Mouse (Mus musculus): Measurements from ENCODE around the gene Mypop. TPM values are rescaled to one million over a fixed set of nuclear protein-coding genes. Genes with fewer than 3 reads are reported as not detected.

The Mypop gene
- 0.10 and 0.69 TPM in 2 replicates for total RNA-seq (2017)

- ATAC-seq (replicated peaks in 1 of 2; ENCODE audit: insufficient read depth in 1 of 2, low FRiP score in 2 of 2, low TSS enrichment in 1 of 2, low read depth in 1 of 2, poor library complexity in 2 of 2, severe bottlenecking in 2 of 2) = peak; percentile 88
Observed at GRCm38 (mm10) chr7:18990601-18991295, at the start of gene Mypop. TSS of gene Mypop (plus strand) at chr7:18991245.

GRCm38 (mm10) chr7:18942376-18942775, 48.7 kb upstream of the Mypop start:
- no peak for ATAC-seq (replicated peaks in 1 of 2; ENCODE audit: insufficient read depth in 1 of 2, low FRiP score in 2 of 2, low TSS enrichment in 1 of 2, low read depth in 1 of 2, poor library complexity in 2 of 2, severe bottlenecking in 2 of 2)

- ATAC-seq (replicated peaks in 1 of 2; ENCODE audit: insufficient read depth in 1 of 2, low FRiP score in 2 of 2, low TSS enrichment in 1 of 2, low read depth in 1 of 2, poor library complexity in 2 of 2, severe bottlenecking in 2 of 2) = no peak
Observed at GRCm38 (mm10) chr7:18942815-18943214, 48.2 kb upstream of the Mypop start.

- no peak for ATAC-seq (replicated peaks in 1 of 2; ENCODE audit: insufficient read depth in 1 of 2, low FRiP score in 2 of 2, low TSS enrichment in 1 of 2, low read depth in 1 of 2, poor library complexity in 2 of 2, severe bottlenecking in 2 of 2)
Observed at GRCm38 (mm10) chr7:18948151-18948550, 42.9 kb upstream of the Mypop start.

- no peak for ATAC-seq (replicated peaks in 1 of 2; ENCODE audit: insufficient read depth in 1 of 2, low FRiP score in 2 of 2, low TSS enrichment in 1 of 2, low read depth in 1 of 2, poor library complexity in 2 of 2, severe bottlenecking in 2 of 2)
Observed at GRCm38 (mm10) chr7:18949781-18950522, 41.1 kb upstream of the Mypop start.

GRCm38 (mm10) chr7:18950523-18951315, 40.3 kb upstream of the Mypop start:
- peak; percentile 65 to 79 for ATAC-seq (replicated peaks in 1 of 2; ENCODE audit: insufficient read depth in 1 of 2, low FRiP score in 2 of 2, low TSS enrichment in 1 of 2, low read depth in 1 of 2, poor library complexity in 2 of 2, severe bottlenecking in 2 of 2)

GRCm38 (mm10) chr7:18951397-18951796, 39.6 kb upstream of the Mypop start:
- ATAC-seq (replicated peaks in 1 of 2; ENCODE audit: insufficient read depth in 1 of 2, low FRiP score in 2 of 2, low TSS enrichment in 1 of 2, low read depth in 1 of 2, poor library complexity in 2 of 2, severe bottlenecking in 2 of 2) = peak; percentile 71 to 76; a peak in 2 of 4 replicates

GRCm38 (mm10) chr7:18957569-18958383, 33.3 kb upstream of the Mypop start:
- peak; percentile 10 to 19; a peak in 1 of 4 replicates for ATAC-seq (replicated peaks in 1 of 2; ENCODE audit: insufficient read depth in 1 of 2, low FRiP score in 2 of 2, low TSS enrichment in 1 of 2, low read depth in 1 of 2, poor library complexity in 2 of 2, severe bottlenecking in 2 of 2)

- no peak for ATAC-seq (replicated peaks in 1 of 2; ENCODE audit: insufficient read depth in 1 of 2, low FRiP score in 2 of 2, low TSS enrichment in 1 of 2, low read depth in 1 of 2, poor library complexity in 2 of 2, severe bottlenecking in 2 of 2)
Observed at GRCm38 (mm10) chr7:18958384-18958766, 32.7 kb upstream of the Mypop start.

- ATAC-seq (replicated peaks in 1 of 2; ENCODE audit: insufficient read depth in 1 of 2, low FRiP score in 2 of 2, low TSS enrichment in 1 of 2, low read depth in 1 of 2, poor library complexity in 2 of 2, severe bottlenecking in 2 of 2) = 0 out of 4 replicates have a peak, but pooled peaks have one; percentile 7 to 18
Observed at GRCm38 (mm10) chr7:18959446-18959845, 31.6 kb upstream of the Mypop start.

- ATAC-seq (replicated peaks in 1 of 2; ENCODE audit: insufficient read depth in 1 of 2, low FRiP score in 2 of 2, low TSS enrichment in 1 of 2, low read depth in 1 of 2, poor library complexity in 2 of 2, severe bottlenecking in 2 of 2) = no peak
Observed at GRCm38 (mm10) chr7:18962171-18962792, 28.8 kb upstream of the Mypop start.

- ATAC-seq (replicated peaks in 1 of 2; ENCODE audit: insufficient read depth in 1 of 2, low FRiP score in 2 of 2, low TSS enrichment in 1 of 2, low read depth in 1 of 2, poor library complexity in 2 of 2, severe bottlenecking in 2 of 2) = no peak
Observed at GRCm38 (mm10) chr7:18962795-18963194, 28.2 kb upstream of the Mypop start.

GRCm38 (mm10) chr7:18963294-18963843, 27.7 kb upstream of the Mypop start:
- no peak for ATAC-seq (replicated peaks in 1 of 2; ENCODE audit: insufficient read depth in 1 of 2, low FRiP score in 2 of 2, low TSS enrichment in 1 of 2, low read depth in 1 of 2, poor library complexity in 2 of 2, severe bottlenecking in 2 of 2)

GRCm38 (mm10) chr7:18965312-18965711, 25.7 kb upstream of the Mypop start:
- ATAC-seq (replicated peaks in 1 of 2; ENCODE audit: insufficient read depth in 1 of 2, low FRiP score in 2 of 2, low TSS enrichment in 1 of 2, low read depth in 1 of 2, poor library complexity in 2 of 2, severe bottlenecking in 2 of 2) = no peak

- ATAC-seq (replicated peaks in 1 of 2; ENCODE audit: insufficient read depth in 1 of 2, low FRiP score in 2 of 2, low TSS enrichment in 1 of 2, low read depth in 1 of 2, poor library complexity in 2 of 2, severe bottlenecking in 2 of 2) = peak in 1 of 2 experiments; percentile 22; a peak in 1 of 4 replicates
Observed at GRCm38 (mm10) chr7:18967603-18968002, 23.4 kb upstream of the Mypop start.

- no peak for ATAC-seq (replicated peaks in 1 of 2; ENCODE audit: insufficient read depth in 1 of 2, low FRiP score in 2 of 2, low TSS enrichment in 1 of 2, low read depth in 1 of 2, poor library complexity in 2 of 2, severe bottlenecking in 2 of 2)
Observed at GRCm38 (mm10) chr7:18970956-18971355, 20.1 kb upstream of the Mypop start.
